Mouse (Mus musculus): ENCODE data around the gene Trpm3. TPM values are rescaled to one million over a fixed set of nuclear protein-coding genes. Genes with fewer than 3 reads are reported as not detected.

The Trpm3 gene
- polyA plus RNA-seq, 1 experiment from 2014 or later: 3.2 TPM

DNA sequence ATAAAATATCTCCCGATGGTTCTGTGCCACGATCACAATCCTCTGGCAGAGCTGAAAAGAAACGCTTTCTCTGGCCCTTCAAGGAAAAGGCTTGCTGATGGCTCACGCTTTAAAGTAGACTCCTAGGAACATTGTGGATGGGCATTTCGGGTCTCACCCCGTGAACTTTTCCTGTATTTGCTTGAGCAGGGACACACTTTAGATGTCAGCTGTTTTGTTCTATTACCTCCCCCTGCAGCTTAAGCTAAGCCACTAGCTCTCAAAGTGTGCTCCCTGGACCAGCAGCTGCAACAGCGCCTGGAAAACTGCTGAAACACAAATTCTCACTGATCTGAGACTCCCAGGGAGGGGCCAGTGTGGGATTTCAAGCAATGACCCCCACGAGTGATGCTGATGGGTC lies 615.7 kb downstream of the Trpm3 start:
- Histone ChIP-seq H3K27ac (ENCODE audit: low read length) (no peak overlapping the region), H3K4me2 (replicated peaks; ENCODE audit: low read depth, low read length) (no peak overlapping the region), H3K4me3 (ENCODE audit: low read length) (no peak overlapping the region), H3K36me3 (ENCODE audit: insufficient read depth, low read length) (no peaks in the 10 kb centered on the region), H3K9ac (replicated peaks; ENCODE audit: low read length) (no peak overlapping the region), H3K9me3 (ENCODE audit: low read length) (no peaks in the 10 kb centered on the region), H3K27me3 (ENCODE audit: insufficient read depth, low read length) (no peaks in the 10 kb centered on the region), H3K4me1 (ENCODE audit: insufficient read depth, low read length) (no peaks in the 10 kb centered on the region)
- 77% methylated on average over 8 of the region's 8 CpGs for WGBS
- ATAC-seq (ENCODE audit: low FRiP score, low TSS enrichment): no peak

GRCm38 (mm10) chr19:22758496-22758895 lies 619.6 kb downstream of the Trpm3 start:
- Histone ChIP-seq H3K9ac (replicated peaks; ENCODE audit: low read length) (no peak overlapping the region), H3K4me1 (ENCODE audit: insufficient read depth, low read length) (no peaks in the 10 kb centered on the region), H3K27ac (ENCODE audit: low read length) (no peak overlapping the region), H3K36me3 (ENCODE audit: insufficient read depth, low read length) (no peaks in the 10 kb centered on the region), H3K4me2 (replicated peaks; ENCODE audit: low read depth, low read length) (no peak overlapping the region), H3K9me3 (ENCODE audit: low read length) (no peaks in the 10 kb centered on the region), H3K4me3 (ENCODE audit: low read length) (no peak overlapping the region), H3K27me3 (ENCODE audit: insufficient read depth, low read length) (no peaks in the 10 kb centered on the region)
- ATAC-seq (ENCODE audit: low FRiP score, low TSS enrichment): no peak
- 88% methylated on average over 2 of the region's 2 CpGs for WGBS

DNA sequence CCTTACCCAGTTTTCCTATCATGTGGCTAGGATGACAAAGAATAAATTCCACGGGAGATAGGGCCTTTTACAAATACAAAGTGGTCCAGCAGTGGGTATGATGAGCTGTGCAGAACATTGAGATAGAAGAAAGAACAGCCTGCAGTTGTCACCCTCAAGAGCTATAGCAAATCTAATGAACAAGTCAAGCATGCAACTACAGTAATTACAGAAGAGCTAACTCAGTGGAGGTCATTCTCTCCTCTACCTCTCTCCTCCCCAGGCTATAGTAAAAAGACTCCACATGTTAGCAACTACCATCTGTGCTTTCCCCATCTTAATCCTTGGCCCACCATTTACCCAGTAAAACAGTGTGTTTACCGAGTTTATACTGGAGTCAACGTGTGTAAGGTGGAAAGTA lies 629.4 kb downstream of the Trpm3 start:
- no peak overlapping the region for H3K4me3 ChIP-seq (ENCODE audit: low read length)
- no peaks in the 10 kb centered on the region for H3K9me3 ChIP-seq (ENCODE audit: low read length)
- no peak overlapping the region for H3K4me2 ChIP-seq (replicated peaks; ENCODE audit: low read depth, low read length)
- H3K4me1 ChIP-seq (ENCODE audit: insufficient read depth, low read length): no peaks in the 10 kb centered on the region
- 69% methylated on average over 3 of the region's 3 CpGs for WGBS
- H3K27ac ChIP-seq (ENCODE audit: low read length): no peak overlapping the region
- no peaks in the 10 kb centered on the region for H3K36me3 ChIP-seq (ENCODE audit: insufficient read depth, low read length)
- no peak for ATAC-seq (ENCODE audit: low FRiP score, low TSS enrichment)
- no peak overlapping the region for H3K9ac ChIP-seq (replicated peaks; ENCODE audit: low read length)
- H3K27me3 ChIP-seq (ENCODE audit: insufficient read depth, low read length): no peaks in the 10 kb centered on the region

DNA sequence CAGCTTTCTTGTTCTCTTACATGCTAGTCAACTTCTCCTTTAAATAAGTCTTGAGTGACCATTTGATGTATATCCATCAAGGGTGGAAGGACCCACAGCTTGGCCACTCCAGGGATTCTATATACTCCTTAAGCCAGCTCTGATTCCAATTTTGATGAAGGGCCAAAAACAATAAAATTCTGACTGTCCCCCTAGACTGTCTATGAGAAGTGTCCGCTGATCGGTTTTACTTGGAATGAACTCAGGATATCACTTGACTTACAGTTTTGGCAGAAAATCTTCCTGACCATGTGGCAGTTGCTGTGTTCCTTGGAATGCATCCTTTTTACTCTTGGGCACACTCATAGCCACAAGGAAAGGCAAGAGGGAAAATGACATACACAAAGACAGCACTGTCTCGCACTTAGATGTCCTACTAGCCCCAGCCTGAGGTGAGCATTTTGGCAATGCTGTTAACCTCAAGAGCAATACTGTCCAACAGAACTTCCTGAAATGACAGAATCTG lies 636.4 kb downstream of the Trpm3 start:
- H3K4me1 ChIP-seq (ENCODE audit: insufficient read depth, low read length): no peaks in the 10 kb centered on the region
- H3K36me3 ChIP-seq (ENCODE audit: insufficient read depth, low read length): no peaks in the 10 kb centered on the region
- H3K4me3 ChIP-seq (ENCODE audit: low read length): no peak overlapping the region
- no peak overlapping the region for H3K4me2 ChIP-seq (replicated peaks; ENCODE audit: low read depth, low read length)
- WGBS: 71% methylated on average over 3 of the region's 3 CpGs
- H3K9me3 ChIP-seq (ENCODE audit: low read length): no peaks in the 10 kb centered on the region
- H3K27me3 ChIP-seq (ENCODE audit: insufficient read depth, low read length): no peaks in the 10 kb centered on the region
- no peak overlapping the region for H3K27ac ChIP-seq (ENCODE audit: low read length)
- ATAC-seq (ENCODE audit: low FRiP score, low TSS enrichment): no peak
- no peak overlapping the region for H3K9ac ChIP-seq (replicated peaks; ENCODE audit: low read length)

- Histone ChIP-seq H3K27me3 (ENCODE audit: insufficient read depth, low read length) (no peaks in the 10 kb centered on the region), H3K4me3 (ENCODE audit: low read length) (no peak overlapping the region), H3K4me2 (replicated peaks; ENCODE audit: low read depth, low read length) (no peak overlapping the region), H3K36me3 (ENCODE audit: insufficient read depth, low read length) (no peaks in the 10 kb centered on the region), H3K4me1 (ENCODE audit: insufficient read depth, low read length) (no peaks in the 10 kb centered on the region), H3K9ac (replicated peaks; ENCODE audit: low read length) (no peak overlapping the region), H3K9me3 (ENCODE audit: low read length) (no peaks in the 10 kb centered on the region), H3K27ac (ENCODE audit: low read length) (no peak overlapping the region)
- WGBS: 86% methylated on average over 7 of the region's 7 CpGs
- ATAC-seq (ENCODE audit: low FRiP score, low TSS enrichment): no peak
These were observed 641.5 kb downstream of the Trpm3 start for GRCm38 (mm10) chr19:22780192-22780843.

- Histone ChIP-seq H3K4me1 (ENCODE audit: insufficient read depth, low read length) (no peaks in the 10 kb centered on the region), H3K4me2 (replicated peaks; ENCODE audit: low read depth, low read length) (no peak overlapping the region), H3K27ac (ENCODE audit: low read length) (no peak overlapping the region), H3K4me3 (ENCODE audit: low read length) (no peak overlapping the region), H3K9me3 (ENCODE audit: low read length) (no peaks in the 10 kb centered on the region), H3K36me3 (ENCODE audit: insufficient read depth, low read length) (no peaks in the 10 kb centered on the region), H3K9ac (replicated peaks; ENCODE audit: low read length) (no peak overlapping the region), H3K27me3 (ENCODE audit: insufficient read depth, low read length) (no peaks in the 10 kb centered on the region)
- no peak for ATAC-seq (ENCODE audit: low FRiP score, low TSS enrichment)
These were observed 642.7 kb downstream of the Trpm3 start for GRCm38 (mm10) chr19:22781579-22781978.

DNA sequence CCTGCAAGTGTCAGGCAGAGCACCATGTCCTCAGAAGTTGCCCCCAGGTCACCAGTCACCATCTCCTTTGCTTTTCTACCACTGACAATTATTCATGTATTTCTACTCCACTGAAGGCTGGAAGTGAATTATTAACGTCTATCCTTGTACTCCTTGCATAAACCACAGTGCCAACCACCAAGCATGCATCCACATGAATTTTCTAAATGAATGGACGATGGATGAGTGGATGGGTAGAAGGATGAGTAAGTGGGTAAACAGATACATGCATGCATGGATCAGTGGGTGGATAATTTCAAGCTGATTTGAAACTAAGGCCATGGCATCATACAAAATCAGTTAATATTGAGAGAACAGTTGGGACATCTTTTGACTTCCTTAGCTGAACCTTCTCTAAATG lies 644.9 kb downstream of the Trpm3 start:
- H3K27ac ChIP-seq (ENCODE audit: low read length): no peak overlapping the region
- 0 out of 2 replicates have a peak, but pooled peaks cover 2% of the 10 kb centered on the region for H3K9me3 ChIP-seq (ENCODE audit: low read length)
- no peak for ATAC-seq (ENCODE audit: low FRiP score, low TSS enrichment)
- H3K4me3 ChIP-seq (ENCODE audit: low read length): no peak overlapping the region
- H3K27me3 ChIP-seq (ENCODE audit: insufficient read depth, low read length): no peaks in the 10 kb centered on the region
- 81% methylated on average over 2 of the region's 2 CpGs for WGBS
- H3K9ac ChIP-seq (replicated peaks; ENCODE audit: low read length): no peak overlapping the region
- no peaks in the 10 kb centered on the region for H3K4me1 ChIP-seq (ENCODE audit: insufficient read depth, low read length)
- H3K4me2 ChIP-seq (replicated peaks; ENCODE audit: low read depth, low read length): no peak overlapping the region
- H3K36me3 ChIP-seq (ENCODE audit: insufficient read depth, low read length): no peaks in the 10 kb centered on the region

GRCm38 (mm10) chr19:22789753-22790152 lies 650.9 kb downstream of the Trpm3 start:
- H3K4me1 ChIP-seq (ENCODE audit: insufficient read depth, low read length): no peaks in the 10 kb centered on the region
- no peak overlapping the region for H3K27ac ChIP-seq (ENCODE audit: low read length)
- H3K4me2 ChIP-seq (replicated peaks; ENCODE audit: low read depth, low read length): no peak overlapping the region
- no peaks in the 10 kb centered on the region for H3K36me3 ChIP-seq (ENCODE audit: insufficient read depth, low read length)
- 0 out of 2 replicates have a peak, but pooled peaks cover 2% of the 10 kb centered on the region for H3K9me3 ChIP-seq (ENCODE audit: low read length)
- 55% methylated on average over 3 of the region's 3 CpGs for WGBS
- ATAC-seq (ENCODE audit: low FRiP score, low TSS enrichment): no peak
- H3K4me3 ChIP-seq (ENCODE audit: low read length): no peak overlapping the region
- no peak overlapping the region for H3K9ac ChIP-seq (replicated peaks; ENCODE audit: low read length)
- H3K27me3 ChIP-seq (ENCODE audit: insufficient read depth, low read length): no peaks in the 10 kb centered on the region

DNA sequence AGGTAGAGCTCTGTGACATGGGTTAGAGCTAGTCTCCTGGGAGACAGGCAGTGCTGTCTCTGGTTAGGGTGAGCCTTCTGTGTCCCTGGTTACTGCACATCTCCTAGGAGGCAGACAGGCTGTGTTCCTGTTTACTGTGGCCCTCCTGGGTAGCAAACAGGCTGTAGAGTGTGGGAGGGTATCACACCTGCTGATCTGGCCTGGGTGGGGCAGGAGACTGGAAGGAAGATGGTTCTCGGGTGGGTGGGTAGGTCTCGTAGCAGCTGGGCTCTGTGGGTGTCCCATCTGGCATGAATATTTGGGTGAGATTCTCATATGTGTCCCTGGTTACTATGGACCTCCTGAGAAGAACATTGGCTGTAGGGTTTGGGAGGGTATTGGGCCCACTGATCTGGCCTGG lies 658.1 kb downstream of the Trpm3 start:
- H3K9me3 ChIP-seq (ENCODE audit: low read length): no peaks in the 10 kb centered on the region

DNA sequence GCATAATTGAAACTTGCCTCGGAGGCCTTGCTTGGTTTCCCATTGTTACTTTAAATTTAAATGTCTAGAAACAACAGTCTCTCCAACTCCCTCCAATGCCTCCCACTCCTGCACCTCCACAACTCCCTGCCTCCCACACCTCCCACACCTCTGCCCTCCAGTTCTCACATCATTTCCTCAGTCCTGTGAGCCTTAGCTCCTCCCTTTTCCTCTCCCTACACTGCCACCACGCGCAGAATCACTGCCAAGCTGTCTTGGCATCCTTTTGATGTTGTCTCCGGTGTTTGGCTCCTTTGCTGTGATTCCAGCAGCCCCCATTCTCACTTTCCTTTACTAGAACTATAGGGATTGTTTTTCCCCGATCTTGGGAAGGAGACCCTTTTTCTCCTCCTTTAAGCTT lies 661.6 kb downstream of the Trpm3 start:
- no peaks in the 10 kb centered on the region for H3K27me3 ChIP-seq (ENCODE audit: insufficient read depth, low read length)
- WGBS: 10% methylated on average over 5 of the region's 5 CpGs
- H3K4me2 ChIP-seq (replicated peaks; ENCODE audit: low read depth, low read length): no peak overlapping the region
- H3K4me3 ChIP-seq (ENCODE audit: low read length): no peak overlapping the region
- ATAC-seq (ENCODE audit: low FRiP score, low TSS enrichment): peak; percentile 89
- no peak overlapping the region for H3K27ac ChIP-seq (ENCODE audit: low read length)
- no peaks in the 10 kb centered on the region for H3K9me3 ChIP-seq (ENCODE audit: low read length)
- H3K36me3 ChIP-seq (ENCODE audit: insufficient read depth, low read length): no peaks in the 10 kb centered on the region
- no peak overlapping the region for H3K9ac ChIP-seq (replicated peaks; ENCODE audit: low read length)
- 0 out of 2 replicates have a peak, but pooled peaks cover 3% of the 10 kb centered on the region for H3K4me1 ChIP-seq (ENCODE audit: insufficient read depth, low read length)

More for the DNA sequence above, 658.1 kb downstream of the Trpm3 start:
- Histone ChIP-seq H3K4me1 (ENCODE audit: insufficient read depth, low read length) (0 out of 2 replicates have a peak, but pooled peaks cover 3% of the 10 kb centered on the region), H3K4me2 (replicated peaks; ENCODE audit: low read depth, low read length) (no peak overlapping the region), H3K4me3 (ENCODE audit: low read length) (no peak overlapping the region), H3K27ac (ENCODE audit: low read length) (no peak overlapping the region), H3K9ac (replicated peaks; ENCODE audit: low read length) (no peak overlapping the region), H3K36me3 (ENCODE audit: insufficient read depth, low read length) (no peaks in the 10 kb centered on the region), H3K27me3 (ENCODE audit: insufficient read depth, low read length) (no peaks in the 10 kb centered on the region)
- no peak for ATAC-seq (ENCODE audit: low FRiP score, low TSS enrichment)
- 91% methylated on average over 2 of the region's 2 CpGs for WGBS

All from kidney, embryonic 16.5 days (tissue).